Mouse (Mus musculus) cerebellum, postnatal 10 days (tissue): ENCODE measurements around the gene Bpifa3.
"Not testable (repeated sequence)": the region's sequence is repeated elsewhere in the genome, so short reads cannot be mapped to it uniquely, and the experiment has no call there.

Experiments used
- DNase-seq, 2 experiments: peaks; one replicate each; pipeline ENCODE4 v3.0.0; 2021; ENCODE audit warnings: mixed read lengths in 2 of 2

The Bpifa3 gene

GRCm38 (mm10) chr2:154130120-154130519 is at the start of gene Bpifa3:
Gene Bpifa3 (plus strand): TSS chr2:154130336.
- no peak for DNase-seq

GRCm38 (mm10) chr2:154097734-154098133 is 32.4 kb upstream of the Bpifa3 start:
- peak; percentile 28 to 48 for DNase-seq

- DNase-seq, result no peak
Observed at GRCm38 (mm10) chr2:154117381-154117780, 12.8 kb upstream of the Bpifa3 start.

- no peak for DNase-seq
Observed at GRCm38 (mm10) chr2:154142580-154142979, 12.4 kb downstream of the Bpifa3 start, which contains the start of gene Bpifa1. Gene Bpifa1 (plus strand): TSS chr2:154142880.

- DNase-seq, result peak; percentile 77 to 84
Observed at GRCm38 (mm10) chr2:154143735-154144134, 13.6 kb downstream of the Bpifa3 start.

- DNase-seq, result no peak
Observed at GRCm38 (mm10) chr2:154147496-154147895, 17.4 kb downstream of the Bpifa3 start.

- peak; percentile 68 for DNase-seq
Observed at GRCm38 (mm10) chr2:154158433-154158832, 28.3 kb downstream of the Bpifa3 start.

- DNase-seq, result no peak
Observed at GRCm38 (mm10) chr2:154162307-154162706, 32.2 kb downstream of the Bpifa3 start, which contains the start of gene Bpifa5. Gene Bpifa5 (plus strand): TSS chr2:154162607.

- DNase-seq, result peak; percentile 20 to 36
Observed at GRCm38 (mm10) chr2:154163306-154163705, 33.2 kb downstream of the Bpifa3 start.

- no peak for DNase-seq
Observed at GRCm38 (mm10) chr2:154169172-154169571, 39.0 kb downstream of the Bpifa3 start.

GRCm38 (mm10) chr2:154171621-154172020 is 41.5 kb downstream of the Bpifa3 start:
- no peak for DNase-seq

- DNase-seq, result peak; percentile 55 to 70
Observed at GRCm38 (mm10) chr2:154173313-154173712, 43.2 kb downstream of the Bpifa3 start.

GRCm38 (mm10) chr2:154181900-154182299 is 51.8 kb downstream of the Bpifa3 start:
- DNase-seq, result not testable (repeated sequence)

- DNase-seq, result not testable (repeated sequence)
Observed at GRCm38 (mm10) chr2:154183061-154183460, 52.9 kb downstream of the Bpifa3 start.

- DNase-seq, result no peak
Observed at GRCm38 (mm10) chr2:154185319-154185718, 55.2 kb downstream of the Bpifa3 start.

GRCm38 (mm10) chr2:154185748-154186147 is 55.6 kb downstream of the Bpifa3 start:
- DNase-seq, result no peak

GRCm38 (mm10) chr2:154187468-154187867 is 57.3 kb downstream of the Bpifa3 start:
- peak; percentile 18 to 44 for DNase-seq
